Mouse (Mus musculus) kidney, adult 2 months (tissue): ENCODE results near the gene Pla2g4b.

Experiments
- CTCF ChIP-seq: fragments of 200-500 bp; conservative IDR thresholded peaks from 2 replicates; pipeline ENCODE4 v1.5.1; 2011; ENCODE audit warnings: low read depth, mild to moderate bottlenecking, control low read depth, low read length, moderate library complexity, mixed read lengths; ENCODE audit not compliant: insufficient read depth, insufficient read length
- POLR2A ChIP-seq: fragments of 200-500 bp; IDR thresholded peaks from one replicate; pipeline ENCODE4 v1.6.1; 2011; ENCODE audit warnings: low read depth, low read length, control low read depth

DNA sequence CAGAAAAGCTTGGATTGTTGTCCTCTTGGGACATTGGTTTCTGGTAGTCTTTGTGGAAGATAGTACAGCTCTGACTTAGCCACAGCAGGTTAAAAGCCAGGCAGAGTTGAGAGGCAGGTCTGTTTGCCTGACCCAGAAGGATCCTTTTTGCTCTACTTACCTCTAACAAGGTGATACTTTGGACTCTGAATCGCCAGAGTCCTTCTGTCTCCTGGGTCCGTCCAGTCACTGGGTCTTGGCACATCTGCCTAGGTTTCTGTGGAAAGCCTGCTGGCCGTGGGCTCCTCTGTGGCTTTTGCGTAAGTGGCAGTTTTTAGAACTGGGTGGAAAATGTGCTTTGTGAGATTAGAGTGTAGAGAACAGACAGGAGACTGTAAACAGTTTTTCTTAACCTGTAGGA is 44.3 kb upstream of the Pla2g4b start:
- TF ChIP-seq POLR2A (no peak), CTCF (no peak)
